Mouse (Mus musculus): Measurements from ENCODE around the gene Pop4. TPM values are rescaled to one million over a fixed set of nuclear protein-coding genes. Genes with fewer than 3 reads are reported as not detected.
A peak's percentile ranks its signal among the peaks of the same experiment; 100 is the strongest.
"Not testable (repeated sequence)": the region's sequence is repeated elsewhere in the genome, so short reads cannot be mapped to it uniquely, and the experiment has no call there.

The Pop4 gene
- 17.2 and 20.0 TPM in 2 replicates for polyA plus RNA-seq (2012; ENCODE audit: insufficient read depth, insufficient read length, missing spikeins)

- H3K4me1 ChIP-seq (ENCODE audit: control insufficient read depth, insufficient read depth, insufficient read length, low read length) = 0 out of 2 replicates have a peak, but pooled peaks cover 2% of the 10 kb centered on the region
- peak within 1 kb of the TSS; percentile 99 for H3K4me3 ChIP-seq (ENCODE audit: insufficient read depth, low read depth, low read length)
- H3K27ac ChIP-seq (replicated peaks; ENCODE audit: low read depth, low read length) = peak within 1 kb of the TSS; percentile 82
These were observed at the start of gene Pop4 for GRCm38 (mm10) chr7:38270703-38271510. Gene Pop4, minus strand, starts transcription at chr7:38271423.

GRCm38 (mm10) chr7:38320641-38321040 lies 49.4 kb upstream of the Pop4 start:
- Histone ChIP-seq H3K4me1 (ENCODE audit: control insufficient read depth, insufficient read depth, insufficient read length, low read length) (no peaks in the 10 kb centered on the region), H3K27ac (replicated peaks; ENCODE audit: low read depth, low read length) (no peak overlapping the region), H3K4me3 (ENCODE audit: insufficient read depth, low read depth, low read length) (no peak overlapping the region)

- H3K4me3 ChIP-seq (ENCODE audit: insufficient read depth, low read depth, low read length); H3K4me1 ChIP-seq (ENCODE audit: control insufficient read depth, insufficient read depth, insufficient read length, low read length); H3K27ac ChIP-seq (replicated peaks; ENCODE audit: low read depth, low read length): not testable (repeated sequence)
These were observed 11.0 kb upstream of the Pop4 start for GRCm38 (mm10) chr7:38282192-38282591.

GRCm38 (mm10) chr7:38272551-38272950 lies 1.3 kb upstream of the Pop4 start:
- H3K4me3 ChIP-seq (ENCODE audit: insufficient read depth, low read depth, low read length) = no peak overlapping the region
- H3K4me1 ChIP-seq (ENCODE audit: control insufficient read depth, insufficient read depth, insufficient read length, low read length) = 0 out of 2 replicates have a peak, but pooled peaks cover 2% of the 10 kb centered on the region
- no peak overlapping the region for H3K27ac ChIP-seq (replicated peaks; ENCODE audit: low read depth, low read length)

GRCm38 (mm10) chr7:38271859-38272258 lies 636 bp upstream of the Pop4 start:
- Histone ChIP-seq H3K4me1 (ENCODE audit: control insufficient read depth, insufficient read depth, insufficient read length, low read length) (0 out of 2 replicates have a peak, but pooled peaks cover 2% of the 10 kb centered on the region), H3K4me3 (ENCODE audit: insufficient read depth, low read depth, low read length) (peak overlapping the region; percentile 35; the same call in 1 of the 2 replicates), H3K27ac (replicated peaks; ENCODE audit: low read depth, low read length) (no peak overlapping the region)

DNA sequence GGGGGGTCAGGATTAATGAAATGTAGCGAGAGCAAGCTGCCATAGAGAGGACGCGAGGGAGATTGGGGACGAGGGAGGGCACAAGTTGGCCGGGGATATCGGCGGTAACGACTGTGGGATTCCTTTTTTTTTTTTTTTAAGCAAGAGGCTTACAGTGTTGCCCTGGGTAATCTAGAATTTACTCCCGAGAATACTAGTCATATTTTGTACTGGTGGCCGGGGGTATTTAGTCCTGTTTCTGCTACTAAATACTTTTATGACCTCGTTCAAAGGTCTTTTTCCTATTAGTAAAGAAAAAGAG lies 238 bp upstream of the Pop4 start:
- Histone ChIP-seq H3K4me1 (ENCODE audit: control insufficient read depth, insufficient read depth, insufficient read length, low read length) (0 out of 2 replicates have a peak, but pooled peaks cover 2% of the 10 kb centered on the region), H3K27ac (replicated peaks; ENCODE audit: low read depth, low read length) (peak overlapping the region; percentile 82), H3K4me3 (ENCODE audit: insufficient read depth, low read depth, low read length) (peak overlapping the region; percentile 99)

DNA sequence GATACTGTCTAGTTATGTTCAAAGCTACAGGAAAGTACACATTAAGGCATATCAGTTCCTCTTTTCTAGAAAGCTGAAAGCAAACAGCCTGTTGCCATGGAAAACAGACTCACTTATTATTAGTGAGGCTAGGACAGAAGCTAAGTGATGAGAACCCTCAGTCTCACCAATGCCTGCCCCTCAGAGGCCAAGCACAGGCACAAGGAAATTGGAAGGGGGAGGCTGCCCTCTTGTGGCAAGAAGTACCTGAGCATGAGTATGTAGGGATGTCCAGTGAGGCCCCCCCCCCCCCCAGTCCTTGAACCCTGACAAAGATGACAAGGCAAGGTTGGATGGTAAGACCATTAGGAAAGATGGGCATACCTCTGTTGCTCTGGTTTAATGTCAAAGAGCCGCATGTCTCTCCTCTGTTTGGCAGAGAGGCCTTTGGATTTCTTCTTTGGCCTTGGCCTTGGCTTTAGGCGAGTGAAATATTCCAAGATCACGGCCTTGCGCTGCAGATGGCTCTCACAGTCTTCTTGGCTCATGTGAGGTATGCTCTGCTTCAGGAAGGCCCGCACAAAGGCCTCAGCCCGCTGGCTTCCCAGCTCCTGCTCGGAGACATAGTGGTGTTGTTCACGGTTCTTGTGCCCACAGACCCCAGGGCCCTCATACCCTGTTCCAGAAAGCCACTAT lies 4.1 kb downstream of the Pop4 start:
- Histone ChIP-seq H3K27ac (replicated peaks; ENCODE audit: low read depth, low read length) (no peak overlapping the region), H3K4me3 (ENCODE audit: insufficient read depth, low read depth, low read length) (no peak overlapping the region), H3K4me1 (ENCODE audit: control insufficient read depth, insufficient read depth, insufficient read length, low read length) (0 out of 2 replicates have a peak, but pooled peaks cover 2% of the 10 kb centered on the region)

DNA sequence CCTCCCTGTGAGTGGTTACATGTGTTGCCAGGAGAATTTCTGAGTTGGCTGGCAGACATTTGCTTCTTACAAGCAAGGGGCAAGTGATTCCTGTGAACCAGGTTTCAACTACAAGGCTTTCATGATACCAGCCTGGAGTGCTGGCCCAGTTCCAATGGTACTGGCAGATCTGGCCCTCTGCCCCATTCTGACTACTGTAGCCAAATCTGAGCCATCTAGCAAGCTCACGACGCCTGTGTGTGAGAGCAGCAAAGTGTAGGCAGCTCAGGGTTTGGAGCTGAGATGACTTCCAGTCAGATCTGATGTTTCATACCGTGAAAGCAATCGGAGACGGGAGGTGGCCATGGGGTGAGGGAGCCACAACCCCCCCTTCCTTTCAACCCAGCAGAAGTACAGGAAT lies 8.8 kb downstream of the Pop4 start:
- no peak overlapping the region for H3K27ac ChIP-seq (replicated peaks; ENCODE audit: low read depth, low read length)
- no peaks in the 10 kb centered on the region for H3K4me1 ChIP-seq (ENCODE audit: control insufficient read depth, insufficient read depth, insufficient read length, low read length)
- no peak overlapping the region for H3K4me3 ChIP-seq (ENCODE audit: insufficient read depth, low read depth, low read length)

DNA sequence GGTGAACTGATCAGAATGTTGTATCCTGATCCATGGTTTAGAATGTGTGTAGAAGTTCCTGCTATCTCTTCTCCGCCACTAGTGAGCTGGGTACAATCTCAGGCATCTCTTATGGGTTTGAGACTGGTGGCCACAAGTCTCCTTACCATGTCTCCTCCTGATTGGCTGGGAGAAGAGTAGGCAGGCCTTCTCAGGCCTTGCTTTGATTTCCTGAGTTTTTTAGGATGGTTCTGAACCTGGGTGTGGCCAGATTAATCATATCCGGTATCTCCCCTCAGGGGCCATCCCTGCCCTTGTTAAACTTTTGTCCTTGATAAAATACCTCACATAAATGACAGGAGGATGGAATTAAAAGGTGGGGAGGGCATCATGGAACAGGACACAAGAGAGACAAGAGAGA lies 11.6 kb downstream of the Pop4 start:
- no peak overlapping the region for H3K4me3 ChIP-seq (ENCODE audit: insufficient read depth, low read depth, low read length)
- H3K27ac ChIP-seq (replicated peaks; ENCODE audit: low read depth, low read length) = no peak overlapping the region
- no peaks in the 10 kb centered on the region for H3K4me1 ChIP-seq (ENCODE audit: control insufficient read depth, insufficient read depth, insufficient read length, low read length)

DNA sequence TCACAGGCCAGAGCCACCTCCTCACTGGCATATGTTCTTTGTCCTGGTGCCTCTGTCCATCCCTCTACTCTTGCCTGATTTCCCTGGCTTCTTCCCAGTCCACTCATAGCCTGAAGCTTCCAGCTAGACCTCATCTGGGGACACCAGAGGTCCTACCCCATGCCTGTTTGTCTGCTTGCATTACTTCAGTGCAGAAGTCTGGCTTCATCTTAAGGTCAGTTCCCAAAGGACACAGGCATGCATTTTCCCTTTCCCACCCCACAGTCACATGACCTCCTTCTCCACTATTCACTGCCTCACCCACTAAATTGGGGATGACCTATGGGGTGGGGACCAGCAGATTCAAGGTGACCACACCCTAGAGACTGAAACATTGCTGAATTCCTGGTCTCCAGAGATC lies 17.8 kb downstream of the Pop4 start:
- no peaks in the 10 kb centered on the region for H3K4me1 ChIP-seq (ENCODE audit: control insufficient read depth, insufficient read depth, insufficient read length, low read length)
- H3K27ac ChIP-seq (replicated peaks; ENCODE audit: low read depth, low read length) = no peak overlapping the region
- H3K4me3 ChIP-seq (ENCODE audit: insufficient read depth, low read depth, low read length) = no peak overlapping the region

DNA sequence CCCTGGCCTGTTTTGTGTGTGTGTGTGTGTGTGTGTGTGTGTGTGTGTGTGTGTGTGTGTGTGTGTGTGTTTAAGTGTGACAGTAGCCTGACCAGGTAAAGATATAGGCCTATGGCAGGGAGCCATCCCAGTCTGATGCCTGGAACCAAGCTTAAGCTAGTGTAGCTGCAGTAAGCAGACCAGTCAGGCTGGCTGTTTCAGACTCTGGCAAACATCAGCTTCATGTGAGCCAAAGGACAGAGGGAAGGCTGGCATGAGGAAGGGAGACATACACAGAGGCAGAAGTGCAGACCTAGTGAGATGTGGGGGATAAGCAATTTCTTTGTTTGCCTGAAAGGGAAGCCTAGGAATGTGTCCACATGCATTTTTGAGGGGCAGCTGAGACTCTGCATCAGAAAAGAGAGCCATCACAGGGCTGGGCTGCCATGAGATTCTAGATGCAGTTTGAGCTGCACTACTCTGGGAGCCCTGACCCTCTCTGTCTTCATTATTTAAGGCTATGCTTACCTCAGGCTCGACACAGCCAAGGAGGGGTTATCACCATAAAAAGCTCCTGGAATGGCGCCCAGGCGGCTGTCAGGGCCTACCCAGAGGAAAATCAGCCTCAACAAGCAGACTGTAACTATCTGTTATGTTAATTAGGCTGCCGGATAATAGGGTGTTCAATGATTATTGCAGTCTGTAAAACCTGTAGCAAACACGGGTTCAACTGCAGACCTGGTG lies 19.6 kb downstream of the Pop4 start:
- no peaks in the 10 kb centered on the region for H3K4me1 ChIP-seq (ENCODE audit: control insufficient read depth, insufficient read depth, insufficient read length, low read length)
- no peak overlapping the region for H3K4me3 ChIP-seq (ENCODE audit: insufficient read depth, low read depth, low read length)
- no peak overlapping the region for H3K27ac ChIP-seq (replicated peaks; ENCODE audit: low read depth, low read length)

GRCm38 (mm10) chr7:38242417-38242816 lies 28.8 kb downstream of the Pop4 start:
- no peak overlapping the region for H3K4me3 ChIP-seq (ENCODE audit: insufficient read depth, low read depth, low read length)
- H3K4me1 ChIP-seq (ENCODE audit: control insufficient read depth, insufficient read depth, insufficient read length, low read length) = no peaks in the 10 kb centered on the region
- no peak overlapping the region for H3K27ac ChIP-seq (replicated peaks; ENCODE audit: low read depth, low read length)

DNA sequence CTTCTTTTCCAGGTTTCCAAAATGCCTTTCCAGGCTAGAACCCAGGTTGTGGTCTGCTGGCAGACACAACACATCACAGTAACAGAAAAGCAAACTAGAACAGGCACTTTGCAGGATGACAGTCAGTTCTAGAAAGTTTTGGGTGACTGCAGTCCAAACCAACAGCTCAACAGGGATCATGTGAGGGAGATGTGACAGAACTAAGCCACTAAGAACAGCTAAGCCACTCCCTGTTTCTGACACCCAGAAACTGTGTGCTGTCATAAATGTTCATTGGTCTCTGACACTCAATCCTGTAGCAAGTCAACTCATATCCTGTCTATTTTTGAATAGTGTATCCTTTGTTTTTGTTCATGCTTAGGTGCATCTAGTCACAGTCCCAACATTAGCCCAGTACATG lies 34.1 kb downstream of the Pop4 start:
- Histone ChIP-seq H3K4me1 (ENCODE audit: control insufficient read depth, insufficient read depth, insufficient read length, low read length) (no peaks in the 10 kb centered on the region), H3K4me3 (ENCODE audit: insufficient read depth, low read depth, low read length) (no peak overlapping the region), H3K27ac (replicated peaks; ENCODE audit: low read depth, low read length) (no peak overlapping the region)

GRCm38 (mm10) chr7:38236400-38237105 lies 34.7 kb downstream of the Pop4 start:
- Histone ChIP-seq H3K4me1 (ENCODE audit: control insufficient read depth, insufficient read depth, insufficient read length, low read length) (no peaks in the 10 kb centered on the region), H3K4me3 (ENCODE audit: insufficient read depth, low read depth, low read length) (no peak overlapping the region), H3K27ac (replicated peaks; ENCODE audit: low read depth, low read length) (no peak overlapping the region)

- Histone ChIP-seq H3K4me1 (ENCODE audit: control insufficient read depth, insufficient read depth, insufficient read length, low read length) (peaks cover 2% of the 10 kb centered on the region; the same call in 1 of the 2 replicates), H3K4me3 (ENCODE audit: insufficient read depth, low read depth, low read length) (no peak overlapping the region), H3K27ac (replicated peaks; ENCODE audit: low read depth, low read length) (0 out of 2 replicates have a peak overlapping the region, but pooled peaks have one; percentile 8)
These were observed 40.9 kb downstream of the Pop4 start for GRCm38 (mm10) chr7:38230285-38230684.

Measured in brown adipose tissue, adult 24 weeks (tissue).